Mouse (Mus musculus): ENCODE results near the gene Elovl3. TPM values are rescaled to one million over a fixed set of nuclear protein-coding genes. Genes with fewer than 3 reads are reported as not detected.
"Not testable (repeated sequence)": the region's sequence is repeated elsewhere in the genome, so short reads cannot be mapped to it uniquely, and the experiment has no call there.

The Elovl3 gene
- polyA plus RNA-seq, 1 experiment = not detected

DNA sequence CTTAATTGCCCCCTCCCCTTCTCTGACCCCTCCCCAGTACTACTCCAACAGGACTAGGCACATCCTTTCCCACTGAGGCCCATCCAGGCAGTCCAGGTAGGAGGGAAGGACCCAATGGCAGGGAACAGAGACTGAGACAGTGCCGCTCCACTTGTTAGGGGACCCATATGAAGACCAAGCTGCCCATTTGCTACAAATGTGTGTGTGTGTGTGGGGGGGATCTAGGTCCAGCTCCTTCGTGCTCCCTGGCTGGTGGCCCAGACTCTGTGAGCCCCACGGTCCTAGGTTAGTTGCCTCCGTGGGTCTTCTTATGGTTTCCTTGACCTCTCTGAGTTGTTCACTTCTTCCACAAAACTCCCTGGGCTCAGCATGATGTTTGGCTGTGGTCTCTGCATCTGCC lies 5.4 kb upstream of the Elovl3 start:
- Histone ChIP-seq H3K4me3 (ENCODE audit: low read depth, low read length) (no peak overlapping the region), H3K4me1 (ENCODE audit: control insufficient read depth, insufficient read depth, low read length) (no peaks in the 10 kb centered on the region), H3K27me3 (ENCODE audit: control insufficient read depth, insufficient read depth, low read length, poor library complexity, severe bottlenecking) (no peaks in the 10 kb centered on the region), H3K9ac (ENCODE audit: low read depth, poor library complexity, severe bottlenecking) (no peak overlapping the region), H3K27ac (ENCODE audit: insufficient read depth, low read length) (no peak overlapping the region), H3K36me3 (ENCODE audit: control insufficient read depth, insufficient read depth, low read length, poor library complexity, severe bottlenecking) (no peaks in the 10 kb centered on the region), H3K9me3 (replicated peaks; ENCODE audit: control insufficient read depth, insufficient read depth, low read length, poor library complexity, severe bottlenecking) (no peaks in the 10 kb centered on the region)
- no peak for TF ChIP-seq EP300 (IDR thresholded peaks at IDR 0.05; ENCODE audit: insufficient read depth, low read depth, low read length)
- TF ChIP-seq CTCF (IDR thresholded peaks at IDR 0.05; ENCODE audit: low read depth, low read length) = no peak
- no peak for TF ChIP-seq POLR2A (IDR thresholded peaks at IDR 0.05; ENCODE audit: insufficient read depth, low read length)

DNA sequence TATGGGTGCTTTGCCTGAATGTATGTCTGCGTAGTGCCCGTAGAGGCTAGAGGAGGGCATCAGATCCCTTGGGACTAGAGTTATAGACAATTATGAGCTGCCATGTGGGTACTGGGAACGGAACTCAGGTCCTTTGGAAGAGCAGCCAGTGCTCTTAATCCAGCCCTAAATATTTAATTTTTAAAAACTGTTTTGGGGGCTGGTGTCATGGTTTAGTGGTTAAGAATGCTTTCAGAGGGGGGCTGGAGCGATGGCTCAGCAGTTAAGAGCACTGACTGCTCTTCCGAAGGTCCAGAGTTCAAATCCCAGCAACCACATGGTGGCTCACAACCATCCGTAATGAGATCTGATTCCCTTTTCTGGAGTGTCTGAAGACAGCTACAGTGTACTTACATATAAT lies 2.0 kb upstream of the Elovl3 start:
- H3K9me3 ChIP-seq (replicated peaks; ENCODE audit: control insufficient read depth, insufficient read depth, low read length, poor library complexity, severe bottlenecking); H3K27ac ChIP-seq (ENCODE audit: insufficient read depth, low read length); H3K4me3 ChIP-seq (ENCODE audit: low read depth, low read length); H3K27me3 ChIP-seq (ENCODE audit: control insufficient read depth, insufficient read depth, low read length, poor library complexity, severe bottlenecking); H3K4me1 ChIP-seq (ENCODE audit: control insufficient read depth, insufficient read depth, low read length); H3K9ac ChIP-seq (ENCODE audit: low read depth, poor library complexity, severe bottlenecking); H3K36me3 ChIP-seq (ENCODE audit: control insufficient read depth, insufficient read depth, low read length, poor library complexity, severe bottlenecking): not testable (repeated sequence)

DNA sequence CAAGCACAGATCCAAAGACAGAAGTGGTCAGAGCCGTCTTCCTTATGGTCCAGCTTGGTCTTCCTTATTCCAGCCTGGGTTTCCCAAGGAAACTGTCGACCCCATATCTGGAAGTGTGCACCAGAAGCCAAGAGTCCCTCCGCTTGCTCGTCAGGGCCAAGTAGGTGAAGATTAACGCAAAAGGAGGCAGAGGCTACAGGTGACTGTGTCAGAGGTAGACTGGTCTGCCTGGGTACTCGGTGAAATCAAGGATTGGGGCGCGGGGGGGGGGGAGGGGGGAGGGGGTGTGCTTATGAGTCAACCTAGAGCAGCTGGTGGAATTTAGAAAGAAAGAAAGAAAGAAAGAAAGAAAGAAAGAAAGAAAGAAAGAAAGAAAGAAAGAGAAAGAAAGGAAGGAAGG lies 414 bp upstream of the Elovl3 start:
- Histone ChIP-seq H3K4me3 (ENCODE audit: low read depth, low read length) (peak overlapping the region; percentile 9; the same call in 1 of the 2 replicates), H3K27ac (ENCODE audit: insufficient read depth, low read length) (no peak overlapping the region), H3K36me3 (ENCODE audit: control insufficient read depth, insufficient read depth, low read length, poor library complexity, severe bottlenecking) (no peaks in the 10 kb centered on the region), H3K27me3 (ENCODE audit: control insufficient read depth, insufficient read depth, low read length, poor library complexity, severe bottlenecking) (no peaks in the 10 kb centered on the region; the same call in 1 of the 2 replicates), H3K9me3 (replicated peaks; ENCODE audit: control insufficient read depth, insufficient read depth, low read length, poor library complexity, severe bottlenecking) (no peaks in the 10 kb centered on the region), H3K4me1 (ENCODE audit: control insufficient read depth, insufficient read depth, low read length) (no peaks in the 10 kb centered on the region), H3K9ac (ENCODE audit: low read depth, poor library complexity, severe bottlenecking) (no peak overlapping the region)
- TF ChIP-seq CTCF (IDR thresholded peaks at IDR 0.05; ENCODE audit: low read depth, low read length) = no peak

DNA sequence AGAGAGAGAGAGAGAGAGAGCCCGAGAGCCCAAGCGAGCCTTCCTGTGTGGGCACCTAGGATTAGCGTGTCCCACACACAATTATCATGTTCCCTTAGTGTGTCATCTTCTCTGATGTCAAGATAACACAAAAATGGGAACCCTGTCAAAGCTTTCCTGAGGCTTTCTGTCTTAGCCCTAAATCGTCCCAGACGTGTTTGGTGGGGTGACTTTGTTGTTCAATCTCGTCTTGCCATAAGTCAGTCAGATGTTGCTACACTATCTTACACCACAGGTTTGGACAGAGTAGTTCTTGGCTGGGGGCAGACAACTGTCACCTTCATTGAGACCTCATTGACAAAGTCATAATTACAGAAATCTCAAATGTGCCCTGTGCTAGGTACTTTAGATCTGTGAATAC lies 880 bp downstream of the Elovl3 start:
- H3K4me1 ChIP-seq (ENCODE audit: control insufficient read depth, insufficient read depth, low read length) = no peaks in the 10 kb centered on the region
- no peak overlapping the region for H3K27ac ChIP-seq (ENCODE audit: insufficient read depth, low read length)
- H3K4me3 ChIP-seq (ENCODE audit: low read depth, low read length) = no peak overlapping the region
- no peaks in the 10 kb centered on the region; the same call in 1 of the 2 replicates for H3K27me3 ChIP-seq (ENCODE audit: control insufficient read depth, insufficient read depth, low read length, poor library complexity, severe bottlenecking)
- H3K36me3 ChIP-seq (ENCODE audit: control insufficient read depth, insufficient read depth, low read length, poor library complexity, severe bottlenecking) = no peaks in the 10 kb centered on the region
- H3K9ac ChIP-seq (ENCODE audit: low read depth, poor library complexity, severe bottlenecking) = no peak overlapping the region
- TF ChIP-seq CTCF (IDR thresholded peaks at IDR 0.05; ENCODE audit: low read depth, low read length) (no peak), EP300 (IDR thresholded peaks at IDR 0.05; ENCODE audit: insufficient read depth, low read depth, low read length) (no peak), POLR2A (IDR thresholded peaks at IDR 0.05; ENCODE audit: insufficient read depth, low read length) (no peak)
- H3K9me3 ChIP-seq (replicated peaks; ENCODE audit: control insufficient read depth, insufficient read depth, low read length, poor library complexity, severe bottlenecking) = no peaks in the 10 kb centered on the region

DNA sequence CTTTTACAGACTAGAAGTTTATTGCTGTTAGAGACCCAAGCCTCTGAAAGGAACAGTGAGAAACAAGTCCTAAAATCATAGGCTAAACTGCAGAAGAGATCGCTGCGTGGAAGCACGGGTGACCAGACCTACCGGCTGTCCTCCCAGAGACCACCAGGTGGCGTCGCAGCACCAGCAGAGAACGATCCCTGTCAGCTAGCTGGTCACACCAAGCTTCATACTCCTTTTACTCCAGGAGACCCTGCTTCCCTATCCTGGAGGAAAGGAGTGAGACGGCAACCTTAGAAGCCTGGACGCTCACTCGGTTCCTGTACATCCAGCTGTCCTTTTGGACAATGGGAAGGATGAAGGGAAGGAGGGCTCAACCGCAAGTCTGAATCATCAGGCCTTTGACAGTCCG lies 3.6 kb downstream of the Elovl3 start:
- Histone ChIP-seq H3K27me3 (ENCODE audit: control insufficient read depth, insufficient read depth, low read length, poor library complexity, severe bottlenecking) (no peaks in the 10 kb centered on the region; the same call in 1 of the 2 replicates), H3K36me3 (ENCODE audit: control insufficient read depth, insufficient read depth, low read length, poor library complexity, severe bottlenecking) (no peaks in the 10 kb centered on the region), H3K4me3 (ENCODE audit: low read depth, low read length) (peak overlapping the region; percentile 56), H3K4me1 (ENCODE audit: control insufficient read depth, insufficient read depth, low read length) (no peaks in the 10 kb centered on the region), H3K27ac (ENCODE audit: insufficient read depth, low read length) (no peak overlapping the region), H3K9ac (ENCODE audit: low read depth, poor library complexity, severe bottlenecking) (peak overlapping the region; percentile 47), H3K9me3 (replicated peaks; ENCODE audit: control insufficient read depth, insufficient read depth, low read length, poor library complexity, severe bottlenecking) (no peaks in the 10 kb centered on the region)
- no peak for TF ChIP-seq POLR2A (IDR thresholded peaks at IDR 0.05; ENCODE audit: insufficient read depth, low read length)
- peak; percentile 97 for TF ChIP-seq CTCF (IDR thresholded peaks at IDR 0.05; ENCODE audit: low read depth, low read length)
- TF ChIP-seq EP300 (IDR thresholded peaks at IDR 0.05; ENCODE audit: insufficient read depth, low read depth, low read length) = no peak

DNA sequence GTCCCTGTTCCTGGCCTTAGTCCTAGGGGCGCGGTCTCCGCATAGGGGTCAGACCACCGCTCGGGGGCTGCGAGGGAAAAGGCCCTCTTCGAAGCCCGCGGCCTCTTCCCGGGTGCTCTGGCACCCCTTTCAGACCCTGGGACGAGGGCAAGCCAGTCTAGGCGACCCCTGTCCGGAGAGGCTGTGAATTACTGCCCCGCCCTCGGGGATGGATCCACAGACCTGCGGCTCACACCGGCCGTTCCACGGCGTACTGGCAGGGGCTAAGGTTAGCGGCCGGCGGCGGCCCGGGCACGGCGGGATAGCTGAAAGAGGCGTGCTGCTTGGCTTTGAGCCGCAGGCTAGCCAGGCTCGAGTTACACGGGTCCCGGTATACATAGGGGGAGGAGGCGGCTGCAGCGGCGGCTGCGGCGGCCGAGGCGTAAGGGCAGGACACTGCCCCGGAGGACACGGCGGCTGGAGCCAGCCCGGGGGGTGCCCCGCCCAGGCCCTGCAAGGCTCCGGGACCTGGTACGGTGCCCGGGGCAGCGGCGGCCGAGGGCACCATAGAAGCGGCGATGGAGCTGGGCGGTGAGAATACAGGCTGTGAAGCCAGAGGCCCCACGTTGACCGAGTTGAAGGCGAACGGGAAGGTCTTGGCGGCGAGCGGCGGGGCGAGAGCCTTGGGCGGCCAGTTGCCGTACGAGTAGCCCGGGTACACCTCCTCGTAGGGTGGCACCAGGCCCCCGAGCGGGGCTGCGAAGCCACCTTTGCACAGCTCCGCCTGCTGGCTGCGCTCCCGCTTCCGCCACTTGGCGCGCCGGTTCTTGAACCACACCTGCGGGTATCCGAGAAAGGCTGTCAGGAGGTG lies 4.3 kb downstream of the Elovl3 start:
- no peak overlapping the region for H3K27ac ChIP-seq (ENCODE audit: insufficient read depth, low read length)

More for the DNA sequence above, 4.3 kb downstream of the Elovl3 start:
- Histone ChIP-seq H3K9me3 (replicated peaks; ENCODE audit: control insufficient read depth, insufficient read depth, low read length, poor library complexity, severe bottlenecking) (no peaks in the 10 kb centered on the region), H3K4me1 (ENCODE audit: control insufficient read depth, insufficient read depth, low read length) (no peaks in the 10 kb centered on the region), H3K36me3 (ENCODE audit: control insufficient read depth, insufficient read depth, low read length, poor library complexity, severe bottlenecking) (no peaks in the 10 kb centered on the region), H3K27me3 (ENCODE audit: control insufficient read depth, insufficient read depth, low read length, poor library complexity, severe bottlenecking) (no peaks in the 10 kb centered on the region; the same call in 1 of the 2 replicates), H3K4me3 (ENCODE audit: low read depth, low read length) (peak overlapping the region; percentile 56), H3K9ac (ENCODE audit: low read depth, poor library complexity, severe bottlenecking) (peak overlapping the region; percentile 47)
- TF ChIP-seq CTCF (IDR thresholded peaks at IDR 0.05; ENCODE audit: low read depth, low read length) (peak; percentile 33), POLR2A (IDR thresholded peaks at IDR 0.05; ENCODE audit: insufficient read depth, low read length) (no peak), EP300 (IDR thresholded peaks at IDR 0.05; ENCODE audit: insufficient read depth, low read depth, low read length) (no peak)
